Mouse (Mus musculus) stomach, embryonic 16.5 days (tissue): ENCODE data around the gene Jagn1. TPM values are rescaled to one million over a fixed set of nuclear protein-coding genes. Genes with fewer than 3 reads are reported as not detected.
A peak's percentile ranks its signal among the peaks of the same experiment; 100 is the strongest.

Experiments
- ATAC-seq: fragments of 200-750 bp; cut with Nextera tagmentation; 2 replicates; pipeline ENCODE4 v1.8.0; 2017; ENCODE audit warnings: moderate number of reproducible peaks, moderate TSS enrichment; ENCODE audit not compliant: insufficient read depth, low FRiP score
- H3K27ac ChIP-seq: fragments of 300-500 bp; sonication (generic); 2 replicates; pipeline ENCODE4 v1.5.1; 2014; ENCODE audit warnings: low read length
- H3K27me3 ChIP-seq: fragments of 300-500 bp; sonication (generic); 2 replicates; pipeline ENCODE4 v1.6.1; 2014; ENCODE audit warnings: low read length, control low read depth, mixed read lengths; ENCODE audit not compliant: control insufficient read depth, insufficient read depth
- H3K36me3 ChIP-seq: fragments of 300-500 bp; sonication (generic); 2 replicates; pipeline ENCODE4 v1.6.1; 2014; ENCODE audit warnings: low read length; ENCODE audit not compliant: control insufficient read depth, insufficient read depth
- H3K4me1 ChIP-seq: fragments of 300-500 bp; sonication (generic); 2 replicates; pipeline ENCODE4 v1.6.1; 2014; ENCODE audit warnings: low read length, control low read depth, mixed read lengths; ENCODE audit not compliant: control insufficient read depth, insufficient read depth
- H3K4me2 ChIP-seq: fragments of 300-500 bp; sonication (generic); 2 replicates; pipeline ENCODE4 v1.6.1; 2014; ENCODE audit warnings: low read depth, low read length, mixed read lengths
- H3K4me3 ChIP-seq: fragments of 300-500 bp; sonication (generic); replicated peaks from 2 replicates; pipeline ENCODE4 v1.5.1; 2014; ENCODE audit warnings: mild to moderate bottlenecking, low read length
- H3K9ac ChIP-seq: fragments of 300-500 bp; sonication (generic); 2 replicates; pipeline ENCODE4 v1.6.1; 2014; ENCODE audit warnings: low read length
- H3K9me3 ChIP-seq: fragments of 300-500 bp; sonication (generic); replicated peaks from 2 replicates; pipeline ENCODE4 v1.6.1; 2016; ENCODE audit warnings: low read length, control low read depth; ENCODE audit not compliant: control insufficient read depth
- WGBS: fragments of 180-500 bp; shearing (Covaris S2); extraction: QIAGEN DNeasy Blood & Tissue Kit; methylation state at CpG from one replicate; pipeline ENCODE4 v1.1.7; 2014; 5-methylcytosine and 5-hydroxymethylcytosine counted together
- polyA plus RNA-seq: library from polyadenylated mRNA; unstranded; fragments of >200 nt; fragmentation: Nextera tagmentation; extraction: Ambion mirVana; gene quantifications from 2 replicates; pipeline ENCODE4 v1.2.1, GENCODE M21; 2015

Gene Jagn1
- polyA plus RNA-seq, 1 experiment from 2014 or later: 88.5 TPM

DNA sequence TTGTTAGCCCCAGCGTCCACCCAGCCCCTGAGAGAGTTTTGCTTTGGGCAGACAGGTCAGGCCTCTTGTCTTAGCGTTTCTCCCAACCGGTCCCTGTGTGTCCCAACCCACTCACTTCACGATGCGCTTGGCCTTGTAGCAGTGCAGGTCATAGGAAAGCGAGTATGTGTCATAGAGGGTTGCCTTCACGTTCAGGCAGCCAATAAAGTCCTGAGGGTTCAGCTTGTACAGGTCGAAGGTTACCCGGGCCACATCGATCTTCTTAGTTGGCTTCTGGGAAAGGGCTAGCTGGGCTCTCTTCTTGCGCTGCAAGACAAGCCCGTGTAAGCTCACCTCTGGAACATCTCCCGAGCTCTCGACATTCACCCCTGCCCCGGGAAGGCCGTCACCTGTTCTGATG lies 14.4 kb upstream of the Jagn1 start:
- Histone ChIP-seq H3K4me1 (no peaks in the 10 kb centered on the region), H3K4me2 (no peak overlapping the region), H3K36me3 (no peaks in the 10 kb centered on the region), H3K27me3 (no peaks in the 10 kb centered on the region), H3K9ac (no peak overlapping the region), H3K27ac (no peak overlapping the region), H3K9me3 (0 out of 2 replicates have a peak, but pooled peaks cover 3% of the 10 kb centered on the region), H3K4me3 (no peak overlapping the region)
- no peak for ATAC-seq
- WGBS: 84% methylated on average over 16 of the region's 16 CpGs

DNA sequence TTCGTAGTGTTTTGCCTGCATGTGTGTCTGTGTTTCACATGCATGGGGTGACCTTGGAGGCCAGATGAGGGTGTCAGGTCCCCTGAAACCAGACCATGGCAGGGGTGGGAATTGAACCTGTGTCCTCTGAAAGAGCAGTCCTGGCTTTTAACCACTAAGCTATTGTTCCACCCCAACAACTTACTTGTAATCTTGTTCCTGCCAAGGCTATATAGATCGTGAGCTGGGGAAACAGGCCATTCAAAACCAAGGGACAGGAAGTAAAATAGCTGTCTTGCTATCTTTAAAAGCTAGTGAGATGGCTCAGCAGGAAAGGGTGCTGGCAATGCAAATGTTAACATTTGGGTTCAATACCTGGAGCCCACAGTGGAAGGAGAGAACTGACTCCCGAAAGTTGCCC lies 12.4 kb upstream of the Jagn1 start:
- no peak overlapping the region for H3K9ac ChIP-seq
- H3K4me2 ChIP-seq: no peak overlapping the region
- WGBS: 75% methylated on average over 3 of the region's 3 CpGs
- H3K36me3 ChIP-seq: no peaks in the 10 kb centered on the region
- H3K27me3 ChIP-seq: no peaks in the 10 kb centered on the region
- ATAC-seq: no peak
- no peak overlapping the region for H3K4me3 ChIP-seq
- 0 out of 2 replicates have a peak, but pooled peaks cover 3% of the 10 kb centered on the region for H3K9me3 ChIP-seq
- H3K4me1 ChIP-seq: no peaks in the 10 kb centered on the region
- H3K27ac ChIP-seq: no peak overlapping the region

GRCm38 (mm10) chr6:113430846-113431245 lies 11.5 kb upstream of the Jagn1 start:
- Histone ChIP-seq H3K27ac (no peak overlapping the region), H3K36me3 (no peaks in the 10 kb centered on the region), H3K27me3 (no peaks in the 10 kb centered on the region), H3K4me1 (no peaks in the 10 kb centered on the region), H3K4me2 (no peak overlapping the region), H3K9me3 (0 out of 2 replicates have a peak, but pooled peaks cover 3% of the 10 kb centered on the region), H3K4me3 (no peak overlapping the region), H3K9ac (no peak overlapping the region)
- WGBS: 55% methylated on average over 3 of the region's 3 CpGs
- ATAC-seq: no peak

DNA sequence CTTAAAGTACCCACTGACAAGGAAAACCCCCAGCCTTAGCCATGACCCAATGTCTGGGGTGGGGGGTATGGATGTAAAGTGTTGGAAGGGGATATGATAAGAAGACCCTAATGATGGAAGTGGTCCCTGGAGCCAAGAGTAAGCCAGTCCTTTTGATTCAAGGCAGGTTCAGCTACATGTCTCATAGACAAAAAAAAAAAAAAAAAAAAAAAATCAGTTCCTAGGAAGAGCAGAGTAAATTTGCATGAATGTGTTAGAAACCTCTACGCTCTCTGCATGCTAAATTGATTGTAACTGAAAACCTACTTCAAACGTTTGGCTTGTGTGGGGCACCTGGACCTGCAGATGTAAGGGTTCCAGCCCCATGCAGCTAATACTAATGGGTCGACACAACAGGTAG lies 10.6 kb upstream of the Jagn1 start:
- no peak overlapping the region for H3K27ac ChIP-seq

GRCm38 (mm10) chr6:113433661-113434060 lies 8.7 kb upstream of the Jagn1 start:
- Histone ChIP-seq H3K36me3 (no peaks in the 10 kb centered on the region), H3K9me3 (no peaks in the 10 kb centered on the region), H3K27me3 (no peaks in the 10 kb centered on the region), H3K4me3 (no peak overlapping the region), H3K4me2 (no peak overlapping the region), H3K4me1 (no peaks in the 10 kb centered on the region; the same call in 1 of the 2 replicates), H3K9ac (no peak overlapping the region), H3K27ac (no peak overlapping the region)
- no peak for ATAC-seq
- 68% methylated on average over 3 of the region's 3 CpGs for WGBS

More for the DNA sequence above, 10.6 kb upstream of the Jagn1 start:
- 53% methylated on average over 3 of the region's 3 CpGs for WGBS
- Histone ChIP-seq H3K9ac (no peak overlapping the region), H3K4me3 (no peak overlapping the region), H3K9me3 (0 out of 2 replicates have a peak, but pooled peaks cover 3% of the 10 kb centered on the region), H3K36me3 (no peaks in the 10 kb centered on the region), H3K27me3 (no peaks in the 10 kb centered on the region), H3K4me1 (no peaks in the 10 kb centered on the region), H3K4me2 (no peak overlapping the region)
- no peak for ATAC-seq

DNA sequence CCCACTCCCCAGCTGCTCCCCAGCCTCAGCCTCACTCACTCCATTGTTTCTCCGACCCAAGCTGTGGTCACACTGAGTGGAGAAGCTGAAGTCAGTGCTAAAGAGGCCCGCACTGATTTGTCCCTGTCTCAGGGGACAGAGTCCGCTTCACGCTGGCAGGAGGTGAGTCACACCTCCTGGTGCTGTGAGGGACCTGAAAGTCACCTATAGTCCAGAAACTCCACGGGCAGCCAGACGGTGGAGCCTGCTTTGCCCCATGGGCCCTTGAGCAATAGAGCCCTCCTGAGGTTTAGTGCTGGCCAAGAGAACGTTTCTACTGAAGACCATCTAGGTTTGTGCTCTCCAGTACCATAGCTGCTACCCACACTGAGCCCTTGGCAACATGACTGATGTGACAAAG lies 7.7 kb upstream of the Jagn1 start:
- 51% methylated on average over 7 of the region's 7 CpGs for WGBS
- no peak overlapping the region for H3K27ac ChIP-seq
- peak; percentile 83 for ATAC-seq
- H3K4me2 ChIP-seq: no peak overlapping the region
- H3K9ac ChIP-seq: no peak overlapping the region
- no peaks in the 10 kb centered on the region for H3K9me3 ChIP-seq
- H3K4me3 ChIP-seq: no peak overlapping the region
- no peaks in the 10 kb centered on the region; the same call in 1 of the 2 replicates for H3K4me1 ChIP-seq
- no peaks in the 10 kb centered on the region for H3K36me3 ChIP-seq
- H3K27me3 ChIP-seq: no peaks in the 10 kb centered on the region

GRCm38 (mm10) chr6:113435664-113436205 lies 6.6 kb upstream of the Jagn1 start, which contains the start of gene Cidec:
TSS of gene Cidec (minus strand) at chr6:113435760.
- no peak for ATAC-seq
- WGBS: 81% methylated on average over 9 of the region's 9 CpGs
- Histone ChIP-seq H3K36me3 (no peaks in the 10 kb centered on the region), H3K4me2 (no peak within 1 kb of the TSS), H3K27me3 (no peaks in the 10 kb centered on the region), H3K27ac (no peak within 1 kb of the TSS), H3K4me1 (no peaks in the 10 kb centered on the region; the same call in 1 of the 2 replicates), H3K9me3 (no peaks in the 10 kb centered on the region), H3K4me3 (no peak within 1 kb of the TSS), H3K9ac (no peak within 1 kb of the TSS)

DNA sequence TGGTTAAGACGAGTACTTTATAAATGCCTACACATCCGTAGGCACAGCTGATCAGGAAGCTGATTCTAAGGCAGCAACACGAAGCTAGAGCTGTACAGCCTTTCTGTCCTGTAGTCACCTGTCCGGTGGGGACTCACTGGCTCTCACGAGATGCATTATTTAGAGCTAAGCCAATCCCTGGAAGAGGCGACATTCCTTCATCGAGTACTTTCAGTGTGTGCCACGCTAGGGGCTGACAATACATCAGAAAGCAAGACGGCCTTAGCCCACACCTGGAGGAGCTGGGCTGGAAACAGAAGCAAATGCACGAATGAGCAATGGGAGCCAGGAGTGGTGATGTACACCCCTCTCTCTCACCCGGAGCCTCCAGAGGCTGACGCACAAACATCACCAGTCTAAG lies 5.2 kb upstream of the Jagn1 start:
- no peak overlapping the region for H3K4me2 ChIP-seq
- no peak overlapping the region for H3K9ac ChIP-seq
- WGBS: 69% methylated on average over 12 of the region's 12 CpGs
- no peaks in the 10 kb centered on the region for H3K27me3 ChIP-seq
- no peaks in the 10 kb centered on the region; the same call in 1 of the 2 replicates for H3K4me1 ChIP-seq
- no peak overlapping the region for H3K4me3 ChIP-seq
- no peak for ATAC-seq
- no peaks in the 10 kb centered on the region for H3K9me3 ChIP-seq
- no peaks in the 10 kb centered on the region for H3K36me3 ChIP-seq
- no peak overlapping the region for H3K27ac ChIP-seq

DNA sequence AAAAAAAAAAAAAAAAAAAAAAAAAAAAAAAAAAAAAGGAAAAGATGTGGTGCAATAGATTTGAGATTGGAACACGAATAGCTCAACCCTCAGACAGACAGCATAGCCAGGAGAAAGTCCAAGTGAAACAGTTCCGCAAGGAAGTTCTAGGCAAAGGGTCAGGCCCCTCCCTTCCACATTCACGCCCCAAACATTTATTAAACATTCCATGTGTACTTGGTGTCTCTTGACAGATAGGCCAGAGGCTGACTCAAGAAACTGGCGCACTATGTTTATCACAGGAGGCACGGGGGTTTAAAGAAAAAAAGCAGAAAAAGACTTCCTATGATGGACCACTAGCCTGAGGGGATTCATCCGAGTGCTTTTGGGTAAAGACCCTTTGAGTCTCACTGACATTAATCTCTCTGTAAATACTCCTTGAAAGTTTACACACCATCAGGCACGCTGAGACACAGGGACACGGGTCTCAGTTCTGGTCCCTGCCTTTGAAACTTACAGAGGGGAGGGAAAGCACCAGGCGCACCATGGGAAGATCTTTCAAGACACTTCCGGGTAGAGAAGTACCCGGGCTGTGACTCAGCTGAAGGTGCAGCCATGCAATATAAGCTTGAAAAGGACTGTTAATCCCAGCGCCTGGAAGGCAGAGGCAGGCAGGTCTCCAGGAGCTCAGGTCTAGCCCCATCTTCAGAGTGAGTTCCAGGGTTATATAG lies 3.5 kb upstream of the Jagn1 start:
- H3K9me3 ChIP-seq: no peaks in the 10 kb centered on the region
- no peak overlapping the region for H3K27ac ChIP-seq
- no peak overlapping the region for H3K4me3 ChIP-seq
- no peak overlapping the region for H3K4me2 ChIP-seq
- H3K36me3 ChIP-seq: no peaks in the 10 kb centered on the region
- peaks cover 7% of the 10 kb centered on the region for H3K4me1 ChIP-seq
- H3K27me3 ChIP-seq: no peaks in the 10 kb centered on the region
- no peak for ATAC-seq
- no peak overlapping the region for H3K9ac ChIP-seq
- WGBS: 37% methylated on average over 12 of the region's 12 CpGs
